Mouse (Mus musculus): Measurements from ENCODE around the gene Capns2.

DNA sequence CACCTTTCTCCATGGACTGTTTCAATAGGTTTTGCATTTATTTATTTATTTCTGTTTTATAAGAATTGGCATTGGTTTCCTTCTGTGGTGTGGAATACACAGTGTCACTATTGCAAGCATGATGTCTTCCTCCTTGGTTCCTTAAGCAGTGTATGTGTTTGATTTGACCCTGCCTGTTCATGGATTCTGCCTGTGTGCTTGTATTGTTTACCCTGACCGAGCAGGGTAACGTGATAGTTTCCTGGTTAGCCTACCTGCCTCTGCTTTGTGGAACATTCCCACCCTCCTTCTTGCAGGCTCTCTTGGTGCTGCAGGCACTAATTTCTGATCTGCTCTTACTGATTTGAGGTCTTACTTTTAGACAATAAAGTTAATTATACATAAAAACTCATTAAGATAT, 7.3 kb upstream of the Capns2 start:
- no peak for TF ChIP-seq CHD2 (IDR thresholded peaks at IDR 0.05; ENCODE audit: low read depth, low read length)
- no peak for TF ChIP-seq MAFK (IDR thresholded peaks at IDR 0.05; ENCODE audit: insufficient read depth, low read depth, low read length)
- no peak for TF ChIP-seq ZC3H11A (IDR thresholded peaks at IDR 0.05; ENCODE audit: borderline replicate concordance, low read depth, low read length)
- TF ChIP-seq ZNF384 (IDR thresholded peaks at IDR 0.05; ENCODE audit: low read depth, low read length): no peak
- no peak for TF ChIP-seq HCFC1 (IDR thresholded peaks at IDR 0.05; ENCODE audit: borderline replicate concordance, insufficient read depth, low read length)

All from ES-E14 (cell line).